Mouse (Mus musculus): Measurements from ENCODE around the gene Ache. TPM values are rescaled to one million over a fixed set of nuclear protein-coding genes. Genes with fewer than 3 reads are reported as not detected.

Ache gene
- total and polyA plus RNA-seq, 2 experiments: 0.28 to 0.55 TPM

DNA sequence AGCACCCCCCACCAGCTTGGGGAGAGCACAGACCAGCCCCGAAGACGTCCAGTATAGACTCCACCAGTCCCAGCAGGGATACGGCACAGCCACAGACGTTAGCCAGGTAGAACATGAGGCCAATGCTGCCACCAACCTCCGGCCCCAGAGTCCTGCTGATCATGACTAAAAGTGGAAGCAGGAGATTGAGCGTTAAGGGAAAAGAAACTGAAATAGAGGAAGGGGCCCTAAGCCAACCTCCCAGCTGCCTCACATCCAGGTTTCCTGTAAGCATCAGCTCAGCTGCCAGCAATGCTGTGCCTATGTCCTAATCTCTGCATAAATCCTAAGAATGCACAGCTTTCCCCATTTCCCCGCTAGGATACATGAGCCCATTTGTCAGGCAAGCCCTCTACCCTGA lies 43.6 kb downstream of the Ache start:
- Histone ChIP-seq H3K27ac (replicated peaks; ENCODE audit: insufficient read depth, low read depth, low read length) (no peak overlapping the region), H3K27me3 (ENCODE audit: control insufficient read depth, insufficient read depth, low read length) (no peaks in the 10 kb centered on the region), H3K9ac (ENCODE audit: low read depth, low read length) (no peak overlapping the region), H3K4me3 (ENCODE audit: insufficient read depth, low read depth, low read length) (no peak overlapping the region), H3K36me3 (ENCODE audit: control insufficient read depth, insufficient read depth, low read length) (no peaks in the 10 kb centered on the region), H3K79me2 (ENCODE audit: control insufficient read depth, insufficient read depth, low read length) (no peaks in the 10 kb centered on the region), H3K4me1 (ENCODE audit: control insufficient read depth, insufficient read depth, low read length) (no peaks in the 10 kb centered on the region)
- WGBS: 87% methylated on average over 7 of the region's 7 CpGs
- DNase-seq (ENCODE audit: extremely low read depth, low read depth, low spot score): no peak
- no peak for TF ChIP-seq POLR2A (IDR thresholded peaks at IDR 0.05; ENCODE audit: extremely low read depth, insufficient read depth, low read length)
- TF ChIP-seq CTCF (IDR thresholded peaks at IDR 0.05; ENCODE audit: low read depth, low read length): no peak

- no peaks in the 10 kb centered on the region for H3K27me3 ChIP-seq (ENCODE audit: control insufficient read depth, insufficient read depth, low read length)
- peak overlapping the region; percentile 81 for H3K4me3 ChIP-seq (ENCODE audit: insufficient read depth, low read depth, low read length)
- H3K79me2 ChIP-seq (ENCODE audit: control insufficient read depth, insufficient read depth, low read length): no peaks in the 10 kb centered on the region
- no peaks in the 10 kb centered on the region for H3K36me3 ChIP-seq (ENCODE audit: control insufficient read depth, insufficient read depth, low read length)
- TF ChIP-seq POLR2A (IDR thresholded peaks at IDR 0.05; ENCODE audit: extremely low read depth, insufficient read depth, low read length) (no peak), CTCF (IDR thresholded peaks at IDR 0.05; ENCODE audit: low read depth, low read length) (no peak)
- H3K9ac ChIP-seq (ENCODE audit: low read depth, low read length): peak overlapping the region; percentile 56
- 22% methylated on average over 15 of the region's 15 CpGs for WGBS
- no peak overlapping the region for H3K27ac ChIP-seq (replicated peaks; ENCODE audit: insufficient read depth, low read depth, low read length)
- H3K4me1 ChIP-seq (ENCODE audit: control insufficient read depth, insufficient read depth, low read length): peaks cover 6% of the 10 kb centered on the region
- no peak for DNase-seq (ENCODE audit: extremely low read depth, low read depth, low spot score)
These were observed 45.7 kb downstream of the Ache start for GRCm38 (mm10) chr5:137332857-137333511.

GRCm38 (mm10) chr5:137333512-137334174 lies 46.3 kb downstream of the Ache start, which contains the start of gene Slc12a9:
Slc12a9 (minus strand) TSS chr5:137333597.
- Histone ChIP-seq H3K36me3 (ENCODE audit: control insufficient read depth, insufficient read depth, low read length) (no peaks in the 10 kb centered on the region), H3K27me3 (ENCODE audit: control insufficient read depth, insufficient read depth, low read length) (no peaks in the 10 kb centered on the region), H3K79me2 (ENCODE audit: control insufficient read depth, insufficient read depth, low read length) (no peaks in the 10 kb centered on the region), H3K9ac (ENCODE audit: low read depth, low read length) (peak within 1 kb of the TSS; percentile 60), H3K4me3 (ENCODE audit: insufficient read depth, low read depth, low read length) (peak within 1 kb of the TSS; percentile 81), H3K27ac (replicated peaks; ENCODE audit: insufficient read depth, low read depth, low read length) (no peak within 1 kb of the TSS), H3K4me1 (ENCODE audit: control insufficient read depth, insufficient read depth, low read length) (peaks cover 6% of the 10 kb centered on the region)
- DNase-seq (ENCODE audit: extremely low read depth, low read depth, low spot score): peak; percentile 77
- no peak for TF ChIP-seq POLR2A (IDR thresholded peaks at IDR 0.05; ENCODE audit: extremely low read depth, insufficient read depth, low read length)
- peak; percentile 94 for TF ChIP-seq CTCF (IDR thresholded peaks at IDR 0.05; ENCODE audit: low read depth, low read length)
- under 1% methylated on average over 44 of the region's 44 CpGs for WGBS

DNA sequence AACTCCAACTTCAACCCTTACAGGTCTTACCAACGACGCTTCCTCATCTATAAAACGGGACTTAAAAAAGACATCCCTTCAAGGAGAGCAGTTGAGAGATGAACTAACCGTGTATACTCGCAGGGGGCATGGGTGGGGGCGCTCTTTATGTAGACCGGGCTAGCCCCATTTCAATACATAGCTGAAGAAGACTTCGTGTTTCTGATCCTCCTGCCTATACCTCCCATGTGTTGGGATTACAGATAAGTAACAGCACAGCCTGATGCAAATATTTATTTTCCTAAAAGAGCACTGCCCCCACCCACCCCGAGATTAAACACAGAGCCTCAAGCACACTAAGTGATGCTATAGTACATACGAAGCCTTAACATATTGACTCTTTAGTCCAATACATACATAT lies 47.0 kb downstream of the Ache start:
- no peak overlapping the region for H3K27ac ChIP-seq (replicated peaks; ENCODE audit: insufficient read depth, low read depth, low read length)
- peak; percentile 17 for DNase-seq (ENCODE audit: extremely low read depth, low read depth, low spot score)
- 45% methylated on average over 10 of the region's 10 CpGs for WGBS

GRCm38 (mm10) chr5:137335066-137335465 lies 47.7 kb downstream of the Ache start:
- H3K4me3 ChIP-seq (ENCODE audit: insufficient read depth, low read depth, low read length): no peak overlapping the region
- H3K36me3 ChIP-seq (ENCODE audit: control insufficient read depth, insufficient read depth, low read length): no peaks in the 10 kb centered on the region
- H3K27me3 ChIP-seq (ENCODE audit: control insufficient read depth, insufficient read depth, low read length): no peaks in the 10 kb centered on the region
- no peak for TF ChIP-seq CTCF (IDR thresholded peaks at IDR 0.05; ENCODE audit: low read depth, low read length)
- TF ChIP-seq POLR2A (IDR thresholded peaks at IDR 0.05; ENCODE audit: extremely low read depth, insufficient read depth, low read length): no peak
- H3K9ac ChIP-seq (ENCODE audit: low read depth, low read length): no peak overlapping the region
- no peaks in the 10 kb centered on the region for H3K79me2 ChIP-seq (ENCODE audit: control insufficient read depth, insufficient read depth, low read length)
- H3K27ac ChIP-seq (replicated peaks; ENCODE audit: insufficient read depth, low read depth, low read length): no peak overlapping the region
- no peak for DNase-seq (ENCODE audit: extremely low read depth, low read depth, low spot score)
- 90% methylated on average over 6 of the region's 6 CpGs for WGBS
- H3K4me1 ChIP-seq (ENCODE audit: control insufficient read depth, insufficient read depth, low read length): peaks cover 8% of the 10 kb centered on the region

More for the DNA sequence above, 47.0 kb downstream of the Ache start:
- Histone ChIP-seq H3K4me3 (ENCODE audit: insufficient read depth, low read depth, low read length) (no peak overlapping the region), H3K36me3 (ENCODE audit: control insufficient read depth, insufficient read depth, low read length) (no peaks in the 10 kb centered on the region), H3K79me2 (ENCODE audit: control insufficient read depth, insufficient read depth, low read length) (no peaks in the 10 kb centered on the region), H3K9ac (ENCODE audit: low read depth, low read length) (no peak overlapping the region), H3K27me3 (ENCODE audit: control insufficient read depth, insufficient read depth, low read length) (no peaks in the 10 kb centered on the region), H3K4me1 (ENCODE audit: control insufficient read depth, insufficient read depth, low read length) (peaks cover 8% of the 10 kb centered on the region)
- TF ChIP-seq POLR2A (IDR thresholded peaks at IDR 0.05; ENCODE audit: extremely low read depth, insufficient read depth, low read length): no peak
- no peak for TF ChIP-seq CTCF (IDR thresholded peaks at IDR 0.05; ENCODE audit: low read depth, low read length)

- WGBS: 50% methylated on average over 8 of the region's 8 CpGs
- no peaks in the 10 kb centered on the region for H3K36me3 ChIP-seq (ENCODE audit: control insufficient read depth, insufficient read depth, low read length)
- H3K4me1 ChIP-seq (ENCODE audit: control insufficient read depth, insufficient read depth, low read length): peaks cover 8% of the 10 kb centered on the region
- H3K4me3 ChIP-seq (ENCODE audit: insufficient read depth, low read depth, low read length): no peak overlapping the region
- TF ChIP-seq POLR2A (IDR thresholded peaks at IDR 0.05; ENCODE audit: extremely low read depth, insufficient read depth, low read length) (no peak), CTCF (IDR thresholded peaks at IDR 0.05; ENCODE audit: low read depth, low read length) (no peak)
- H3K79me2 ChIP-seq (ENCODE audit: control insufficient read depth, insufficient read depth, low read length): no peaks in the 10 kb centered on the region
- H3K27ac ChIP-seq (replicated peaks; ENCODE audit: insufficient read depth, low read depth, low read length): no peak overlapping the region
- H3K9ac ChIP-seq (ENCODE audit: low read depth, low read length): no peak overlapping the region
- no peaks in the 10 kb centered on the region for H3K27me3 ChIP-seq (ENCODE audit: control insufficient read depth, insufficient read depth, low read length)
- no peak for DNase-seq (ENCODE audit: extremely low read depth, low read depth, low spot score)
These were observed 49.9 kb downstream of the Ache start for GRCm38 (mm10) chr5:137337190-137337589.

Data from liver, adult 2 months (tissue).